Mouse (Mus musculus): Measurements from ENCODE around the gene Pbx1.

DNA sequence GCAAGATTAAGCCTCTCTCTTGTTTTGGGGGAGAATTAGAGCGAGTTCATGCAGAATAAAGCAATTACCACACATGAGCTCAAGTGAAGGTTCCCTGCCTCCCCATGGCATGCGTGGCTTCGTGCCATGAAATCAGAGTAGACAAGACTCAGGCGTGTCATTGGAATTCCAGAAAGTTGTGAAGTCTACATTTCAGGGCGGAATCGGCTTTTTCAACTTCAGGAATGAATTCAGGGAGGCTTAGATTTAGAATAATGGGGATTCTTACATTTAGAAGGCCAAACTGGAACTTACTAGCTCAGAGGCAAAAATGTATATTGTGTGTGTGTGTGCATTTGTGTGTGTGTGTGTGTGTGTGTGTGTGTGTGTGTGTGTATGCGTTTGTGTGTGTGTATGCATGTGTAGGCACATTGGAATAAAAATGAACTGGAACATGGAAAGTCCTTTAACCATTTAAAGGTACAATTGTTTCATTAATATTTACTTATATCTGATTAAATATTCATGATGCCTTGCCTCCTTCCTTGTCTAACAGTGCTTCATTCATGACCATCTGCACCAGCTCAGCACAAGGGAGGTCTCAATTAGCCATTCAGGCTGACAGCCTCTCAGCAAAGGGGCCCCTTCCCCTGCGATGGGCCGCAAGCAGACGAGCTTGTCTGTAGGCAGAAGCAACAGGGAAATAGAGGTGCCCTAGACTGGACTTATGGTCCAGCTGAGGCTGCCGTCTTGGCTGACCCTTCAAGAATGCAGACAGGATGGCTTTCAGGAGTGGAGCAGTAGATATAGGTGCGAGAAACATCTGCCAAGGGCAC, 41.4 kb upstream of the Pbx1 start:
- TF ChIP-seq CTCF (IDR thresholded peaks at IDR 0.05; ENCODE audit: low read depth) (no peak), EP300 (IDR thresholded peaks at IDR 0.05; ENCODE audit: low read depth) (no peak)
